Mouse (Mus musculus): Measurements from ENCODE around the gene Nop14. TPM values are rescaled to one million over a fixed set of nuclear protein-coding genes. Genes with fewer than 3 reads are reported as not detected.

The Nop14 gene
- polyA plus RNA-seq, 1 experiment from 2014 or later, result 23.1 TPM

- ATAC-seq (ENCODE audit: low FRiP score) (no peak), DNase-seq (ENCODE audit: low spot score) (no peak)
- H3K4me2 ChIP-seq (replicated peaks), result peak overlapping the region; percentile 82
- peak overlapping the region; percentile 76 for H3K9ac ChIP-seq
- peaks cover 77% of the 10 kb centered on the region for H3K36me3 ChIP-seq (replicated peaks; ENCODE audit: control insufficient read depth, insufficient read depth)
- no peaks in the 10 kb centered on the region for H3K9me3 ChIP-seq (ENCODE audit: control insufficient read depth, low read length)
- H3K4me1 ChIP-seq (replicated peaks; ENCODE audit: control insufficient read depth, insufficient read depth, low read length), result peaks cover 14% of the 10 kb centered on the region
- H3K27me3 ChIP-seq (ENCODE audit: control insufficient read depth, insufficient read depth, low read length), result no peaks in the 10 kb centered on the region
- 63% methylated on average over 10 of the region's 10 CpGs for WGBS
- H3K27ac ChIP-seq, result peak overlapping the region; percentile 89; the same call in 1 of the 2 replicates
- peak overlapping the region; percentile 47 for H3K4me3 ChIP-seq (replicated peaks; ENCODE audit: low read length)
Measured at GRCm38 (mm10) chr5:34635665-34636192, 24.2 kb downstream of the Nop14 start.

- H3K36me3 ChIP-seq (replicated peaks; ENCODE audit: control insufficient read depth, insufficient read depth), result peaks cover 77% of the 10 kb centered on the region
- 92% methylated on average over 13 of the region's 13 CpGs for WGBS
- H3K27ac ChIP-seq, result no peak overlapping the region
- no peak overlapping the region for H3K4me2 ChIP-seq (replicated peaks)
- H3K27me3 ChIP-seq (ENCODE audit: control insufficient read depth, insufficient read depth, low read length), result no peaks in the 10 kb centered on the region
- H3K4me1 ChIP-seq (replicated peaks; ENCODE audit: control insufficient read depth, insufficient read depth, low read length), result peaks cover 14% of the 10 kb centered on the region
- ATAC-seq (ENCODE audit: low FRiP score) (no peak), DNase-seq (ENCODE audit: low spot score) (no peak)
- no peak overlapping the region for H3K9ac ChIP-seq
- no peak overlapping the region for H3K4me3 ChIP-seq (replicated peaks; ENCODE audit: low read length)
- no peaks in the 10 kb centered on the region for H3K9me3 ChIP-seq (ENCODE audit: control insufficient read depth, low read length)
Measured at GRCm38 (mm10) chr5:34634746-34635400, 25.1 kb downstream of the Nop14 start.

- ATAC-seq (ENCODE audit: low FRiP score), result no peak
- DNase-seq (ENCODE audit: low spot score), result no peak
- H3K27me3 ChIP-seq (ENCODE audit: control insufficient read depth, insufficient read depth, low read length), result no peaks in the 10 kb centered on the region
- H3K4me3 ChIP-seq (replicated peaks; ENCODE audit: low read length), result no peak overlapping the region
- H3K4me1 ChIP-seq (replicated peaks; ENCODE audit: control insufficient read depth, insufficient read depth, low read length), result peaks cover 14% of the 10 kb centered on the region
- H3K9me3 ChIP-seq (ENCODE audit: control insufficient read depth, low read length), result no peaks in the 10 kb centered on the region
- H3K9ac ChIP-seq, result no peak overlapping the region
- 75% methylated on average over 4 of the region's 4 CpGs for WGBS
- H3K36me3 ChIP-seq (replicated peaks; ENCODE audit: control insufficient read depth, insufficient read depth), result peaks cover 78% of the 10 kb centered on the region
- no peak overlapping the region for H3K4me2 ChIP-seq (replicated peaks)
- no peak overlapping the region for H3K27ac ChIP-seq
Measured at GRCm38 (mm10) chr5:34633641-34634040, 26.3 kb downstream of the Nop14 start.

GRCm38 (mm10) chr5:34632996-34633395 is 27.0 kb downstream of the Nop14 start:
- H3K4me3 ChIP-seq (replicated peaks; ENCODE audit: low read length), result no peak overlapping the region
- no peaks in the 10 kb centered on the region for H3K9me3 ChIP-seq (ENCODE audit: control insufficient read depth, low read length)
- H3K27ac ChIP-seq, result no peak overlapping the region
- no peak overlapping the region for H3K4me2 ChIP-seq (replicated peaks)
- no peak for DNase-seq (ENCODE audit: low spot score)
- peaks cover 14% of the 10 kb centered on the region for H3K4me1 ChIP-seq (replicated peaks; ENCODE audit: control insufficient read depth, insufficient read depth, low read length)
- ATAC-seq (ENCODE audit: low FRiP score), result no peak
- no peaks in the 10 kb centered on the region for H3K27me3 ChIP-seq (ENCODE audit: control insufficient read depth, insufficient read depth, low read length)
- no peak overlapping the region for H3K9ac ChIP-seq
- H3K36me3 ChIP-seq (replicated peaks; ENCODE audit: control insufficient read depth, insufficient read depth), result peaks cover 78% of the 10 kb centered on the region
- WGBS, result 93% methylated on average over 2 of the region's 2 CpGs

GRCm38 (mm10) chr5:34609966-34610365 is 50.0 kb downstream of the Nop14 start:
- Histone ChIP-seq H3K4me2 (replicated peaks) (no peak overlapping the region), H3K27ac (no peak overlapping the region), H3K27me3 (ENCODE audit: control insufficient read depth, insufficient read depth, low read length) (no peaks in the 10 kb centered on the region), H3K4me1 (replicated peaks; ENCODE audit: control insufficient read depth, insufficient read depth, low read length) (no peaks in the 10 kb centered on the region), H3K36me3 (replicated peaks; ENCODE audit: control insufficient read depth, insufficient read depth) (peaks cover 86% of the 10 kb centered on the region), H3K9me3 (ENCODE audit: control insufficient read depth, low read length) (no peaks in the 10 kb centered on the region), H3K9ac (no peak overlapping the region), H3K4me3 (replicated peaks; ENCODE audit: low read length) (no peak overlapping the region)
- 93% methylated on average over 4 of the region's 4 CpGs for WGBS
- DNase-seq (ENCODE audit: low spot score) (no peak), ATAC-seq (ENCODE audit: low FRiP score) (no peak)

- Histone ChIP-seq H3K27me3 (ENCODE audit: control insufficient read depth, insufficient read depth, low read length) (no peaks in the 10 kb centered on the region), H3K4me2 (replicated peaks) (no peak overlapping the region), H3K4me1 (replicated peaks; ENCODE audit: control insufficient read depth, insufficient read depth, low read length) (no peaks in the 10 kb centered on the region), H3K27ac (no peak overlapping the region), H3K9me3 (ENCODE audit: control insufficient read depth, low read length) (no peaks in the 10 kb centered on the region), H3K9ac (no peak overlapping the region), H3K4me3 (replicated peaks; ENCODE audit: low read length) (no peak overlapping the region), H3K36me3 (replicated peaks; ENCODE audit: control insufficient read depth, insufficient read depth) (peaks cover 82% of the 10 kb centered on the region)
- DNase-seq (ENCODE audit: low spot score), result no peak
- WGBS, result 86% methylated on average over 3 of the region's 3 CpGs
- no peak for ATAC-seq (ENCODE audit: low FRiP score)
Measured at GRCm38 (mm10) chr5:34608226-34608625, 51.7 kb downstream of the Nop14 start.

- H3K4me3 ChIP-seq (replicated peaks; ENCODE audit: low read length), result no peak overlapping the region
- no peak overlapping the region for H3K27ac ChIP-seq
- DNase-seq (ENCODE audit: low spot score) (no peak), ATAC-seq (ENCODE audit: low FRiP score) (no peak)
- H3K9me3 ChIP-seq (ENCODE audit: control insufficient read depth, low read length), result no peaks in the 10 kb centered on the region
- no peak overlapping the region for H3K4me2 ChIP-seq (replicated peaks)
- H3K27me3 ChIP-seq (ENCODE audit: control insufficient read depth, insufficient read depth, low read length), result no peaks in the 10 kb centered on the region
- peaks cover 82% of the 10 kb centered on the region for H3K36me3 ChIP-seq (replicated peaks; ENCODE audit: control insufficient read depth, insufficient read depth)
- 88% methylated on average over 8 of the region's 8 CpGs for WGBS
- no peaks in the 10 kb centered on the region for H3K4me1 ChIP-seq (replicated peaks; ENCODE audit: control insufficient read depth, insufficient read depth, low read length)
- H3K9ac ChIP-seq, result no peak overlapping the region
Measured at GRCm38 (mm10) chr5:34607100-34607880, 52.7 kb downstream of the Nop14 start.

- peaks cover 81% of the 10 kb centered on the region for H3K36me3 ChIP-seq (replicated peaks; ENCODE audit: control insufficient read depth, insufficient read depth)
Measured at GRCm38 (mm10) chr5:34604576-34604975, 55.4 kb downstream of the Nop14 start.

GRCm38 (mm10) chr5:34593202-34593727 is 66.7 kb downstream of the Nop14 start:
- H3K27ac ChIP-seq, result no peak overlapping the region
- H3K4me2 ChIP-seq (replicated peaks), result no peak overlapping the region
- no peak overlapping the region for H3K4me3 ChIP-seq (replicated peaks; ENCODE audit: low read length)
- ATAC-seq (ENCODE audit: low FRiP score), result no peak
- no peaks in the 10 kb centered on the region; the same call in 1 of the 2 replicates for H3K4me1 ChIP-seq (replicated peaks; ENCODE audit: control insufficient read depth, insufficient read depth, low read length)
- no peaks in the 10 kb centered on the region for H3K9me3 ChIP-seq (ENCODE audit: control insufficient read depth, low read length)
- H3K9ac ChIP-seq, result no peak overlapping the region
- WGBS, result 96% methylated on average over 9 of the region's 9 CpGs
- H3K36me3 ChIP-seq (replicated peaks; ENCODE audit: control insufficient read depth, insufficient read depth), result peaks cover 4% of the 10 kb centered on the region; the same call in 1 of the 2 replicates
- no peak for DNase-seq (ENCODE audit: low spot score)
- H3K27me3 ChIP-seq (ENCODE audit: control insufficient read depth, insufficient read depth, low read length), result no peaks in the 10 kb centered on the region

More at GRCm38 (mm10) chr5:34604576-34604975, 55.4 kb downstream of the Nop14 start:
- H3K4me1 ChIP-seq (replicated peaks; ENCODE audit: control insufficient read depth, insufficient read depth, low read length), result no peaks in the 10 kb centered on the region
- WGBS, result 97% methylated on average over 5 of the region's 5 CpGs
- H3K4me2 ChIP-seq (replicated peaks), result no peak overlapping the region
- H3K27me3 ChIP-seq (ENCODE audit: control insufficient read depth, insufficient read depth, low read length), result no peaks in the 10 kb centered on the region
- H3K9me3 ChIP-seq (ENCODE audit: control insufficient read depth, low read length), result no peaks in the 10 kb centered on the region
- H3K4me3 ChIP-seq (replicated peaks; ENCODE audit: low read length), result no peak overlapping the region
- DNase-seq (ENCODE audit: low spot score), result no peak
- H3K27ac ChIP-seq, result no peak overlapping the region
- no peak overlapping the region for H3K9ac ChIP-seq
- ATAC-seq (ENCODE audit: low FRiP score), result no peak
